Mouse (Mus musculus) subcutaneous adipose tissue, adult 2 months (tissue): ENCODE results near the gene Vmn1r175. TPM values are rescaled to one million over a fixed set of nuclear protein-coding genes. Genes with fewer than 3 reads are reported as not detected.

ENCODE experiments used
- polyA plus RNA-seq: library from polyadenylated mRNA; depleted of rRNA; stranded (reverse); fragments of >200 nt; gene quantifications from 2 replicates; pipeline ENCODE4 v1.2.3, GENCODE M21; 2012; ENCODE audit warnings: low replicate concordance; rRNA removed

The Vmn1r175 gene
- polyA plus RNA-seq = not detected in 2 replicates

DNA sequence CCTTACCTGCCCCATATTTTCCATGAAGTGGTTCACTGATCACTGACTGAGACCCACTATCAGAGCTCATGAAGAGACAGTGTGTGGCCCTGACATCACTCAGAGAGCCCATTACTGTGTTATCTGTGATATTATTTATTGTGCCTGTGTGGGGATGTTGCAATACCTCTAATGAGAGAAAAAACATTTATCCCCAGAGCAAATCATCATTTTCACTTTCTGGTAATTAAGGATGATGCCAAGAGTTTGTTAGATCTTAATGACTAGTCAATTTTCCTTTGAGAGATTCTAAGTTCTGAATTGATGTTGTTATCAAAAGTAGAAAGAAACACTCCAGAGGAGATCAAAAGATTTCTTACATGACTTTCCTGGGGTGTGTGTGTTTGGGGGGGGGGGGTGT is at the start of gene Vmn1r175:
Gene Vmn1r175, minus strand, starts transcription at position 101 of the 400 bp plus-strand sequence.

DNA sequence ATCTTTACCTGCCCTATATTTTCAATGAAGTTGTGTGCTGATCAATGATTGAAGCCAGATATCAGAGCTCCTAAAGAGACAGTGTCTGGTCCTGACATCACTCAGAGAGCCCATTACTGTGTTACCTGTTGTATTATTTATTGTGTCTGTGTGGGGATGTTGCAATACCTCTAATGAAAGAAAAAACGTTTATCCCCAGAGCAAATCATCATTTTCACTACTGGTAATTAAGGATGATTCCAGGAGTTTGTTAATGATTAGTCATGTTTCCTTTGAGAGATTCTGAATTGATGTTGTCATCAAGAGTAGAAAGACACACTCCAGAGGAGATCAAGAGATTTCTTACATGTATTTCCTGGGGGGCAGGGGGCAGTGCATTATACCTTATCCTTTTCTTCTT is 26.8 kb upstream of the Vmn1r175 start, which contains the start of gene Vmn1r176:
Gene Vmn1r176, minus strand, starts transcription at position 101 of the 400 bp plus-strand sequence.

Other genes starting within 250 kb of the Vmn1r175 start
- gene Vmn1r169, start 235.1 kb downstream of the Vmn1r175 start, polyA plus RNA-seq = not detected in 2 replicates
- not detected in 2 replicates for gene Vmn1r170, start 204.5 kb downstream of the Vmn1r175 start, polyA plus RNA-seq
- gene Vmn1r171, start 179.9 kb downstream of the Vmn1r175 start, polyA plus RNA-seq = not detected in 2 replicates
- gene Vmn1r172, start 152.3 kb downstream of the Vmn1r175 start, polyA plus RNA-seq = not detected in 2 replicates
- gene Vmn1r173, start 109.9 kb downstream of the Vmn1r175 start, polyA plus RNA-seq = not detected in 2 replicates
- gene Vmn1r174, start 58.4 kb downstream of the Vmn1r175 start, polyA plus RNA-seq = not detected in 2 replicates
- gene Vmn1r176, start 26.7 kb upstream of the Vmn1r175 start, polyA plus RNA-seq = not detected in 2 replicates
- gene Vmn1r177, start 55.8 kb upstream of the Vmn1r175 start, polyA plus RNA-seq = not detected in 2 replicates
- not detected in 2 replicates for gene Vmn1r178, start 81.4 kb upstream of the Vmn1r175 start, polyA plus RNA-seq
- gene Vmn1r179, start 116.3 kb upstream of the Vmn1r175 start, polyA plus RNA-seq = not detected in 2 replicates
- not detected in 2 replicates for gene Vmn1r180, start 140.0 kb upstream of the Vmn1r175 start, polyA plus RNA-seq
- not detected in 2 replicates for gene Vmn1r181, start 164.0 kb upstream of the Vmn1r175 start, polyA plus RNA-seq
- not detected in 2 replicates for gene V1rd19, start 191.0 kb upstream of the Vmn1r175 start, polyA plus RNA-seq
- gene Vmn1r183, start 242.6 kb upstream of the Vmn1r175 start, polyA plus RNA-seq = not detected in 2 replicates